Mouse (Mus musculus) E14TG2a.4 (cell line): ENCODE measurements at regions not wholly inside any gene's neighbourhood (a gene's known extent, or its start where the extent isn't known, plus 50 kb on each side); places are given as distances from the start of the nearest gene placed in this dataset.

Experiments used
- CTCF ChIP-seq: conservative IDR thresholded peaks from 2 replicates; pipeline ENCODE4 v1.5.1; 2014; ENCODE audit warnings: low read length
- NANOG ChIP-seq: IDR thresholded peaks from 2 replicates; pipeline ENCODE4 v1.6.1; 2014; ENCODE audit warnings: borderline replicate concordance, low read length, mixed read lengths
- POU5F1 ChIP-seq: IDR thresholded peaks from 2 replicates; pipeline ENCODE4 v1.6.1; 2014; ENCODE audit warnings: low read length, borderline replicate concordance

- no peak for TF ChIP-seq CTCF
- TF ChIP-seq NANOG, result no peak
- TF ChIP-seq POU5F1, result no peak
Measured at GRCm38 (mm10) chr3:15128370-15128769, 203.7 kb downstream of the Gm9733 start.
